In the genomic region with DNA sequence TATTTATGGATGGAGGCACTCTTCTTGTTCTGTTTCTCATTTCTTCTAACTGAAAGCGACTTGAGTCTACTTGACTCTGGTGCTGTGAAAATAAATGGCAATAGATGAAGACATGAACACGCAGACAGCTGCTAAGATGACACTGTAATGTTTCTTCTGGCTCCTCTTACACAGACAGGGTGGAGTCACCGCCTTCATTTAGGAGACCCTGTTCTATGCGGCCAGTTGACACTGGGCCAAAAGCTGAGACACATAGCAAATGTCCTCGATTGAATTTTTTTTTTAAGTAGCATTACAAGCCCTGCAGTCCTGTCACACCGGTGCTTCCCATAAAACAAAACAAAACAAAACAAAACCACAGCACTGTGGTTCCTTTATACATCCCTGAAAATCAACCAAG, we compare ENCODE assay signal across 20 mouse cellular contexts.
DNase-seq lines count a peak whose midpoint lies in the region; ATAC-seq and TF ChIP-seq lines count a peak whose summit lies in the region.
"Had no signal": no experiment of that assay in that cellular context is flagged by ENCODE, and none has a peak within 500 bp of the region (broad histone marks: within the 10 kb centered on the region; RNA-seq: fewer than 3 reads in every experiment).

No protein-coding gene starts in this region.

- no peak for TF ChIP-seq EP300 in heart, adult 2 months (IDR thresholded peaks at IDR 0.05; ENCODE audit: insufficient read depth, low read depth, low read length)

- intact Hi-C loops in heart, adult 2 months (cut with DNase I), result no loop called here

- TF ChIP-seq CTCF in heart, adult 2 months (IDR thresholded peaks at IDR 0.05), result no peak
- no peak for TF ChIP-seq CTCF in midbrain, postnatal 0 days (IDR thresholded peaks at IDR 0.05)

- H3K4me1 ChIP-seq in heart, adult 2 months (ENCODE audit: control insufficient read depth, insufficient read depth, low read length), result no peaks in the 10 kb centered on the region
- H3K4me1 ChIP-seq in heart, embryonic 12.5 days (replicated peaks), result no peaks in the 10 kb centered on the region
- H3K4me1 ChIP-seq in midbrain, postnatal 0 days (ENCODE audit: insufficient read depth, low read length), result no peaks in the 10 kb centered on the region
- H3K4me1 ChIP-seq in midbrain, embryonic 11.5 days (ENCODE audit: control insufficient read depth, insufficient read depth, low read length), result no peaks in the 10 kb centered on the region
- H3K4me1 ChIP-seq: embryonic facial prominence, embryonic 12.5 days; forebrain, embryonic 15.5 days; heart, embryonic 13.5 days; hindbrain, embryonic 15.5 days had no signal

- no peak overlapping the region for H3K4me3 ChIP-seq in heart, adult 2 months
- no peak overlapping the region for H3K4me3 ChIP-seq in heart, embryonic 12.5 days
- no peak overlapping the region for H3K4me3 ChIP-seq in midbrain, postnatal 0 days (ENCODE audit: low read depth, low read length)
- H3K4me3 ChIP-seq in midbrain, embryonic 11.5 days (ENCODE audit: low read depth, low read length), result no peak overlapping the region
- H3K4me3 ChIP-seq: embryonic facial prominence, embryonic 12.5 days; forebrain, embryonic 15.5 days; heart, embryonic 13.5 days; hindbrain, embryonic 15.5 days had no signal

- H3K27ac ChIP-seq in heart, adult 2 months, result peak overlapping the region; percentile 21
- H3K27ac ChIP-seq in heart, embryonic 12.5 days (ENCODE audit: poor library complexity, severe bottlenecking), result no peak overlapping the region
- H3K27ac ChIP-seq in midbrain, postnatal 0 days (ENCODE audit: low read depth, low read length), result no peak overlapping the region
- no peak overlapping the region for H3K27ac ChIP-seq in midbrain, embryonic 11.5 days (ENCODE audit: low read depth, low read length)
- H3K27ac ChIP-seq: embryonic facial prominence, embryonic 12.5 days; forebrain, embryonic 15.5 days; heart, embryonic 13.5 days; hindbrain, embryonic 15.5 days had no signal

- 62% methylated on average over 6 of the region's 6 CpGs for WGBS in heart, adult 2 months
- 78% methylated on average over 6 of the region's 6 CpGs for WGBS in heart, embryonic 12.5 days
- WGBS in midbrain, postnatal 0 days, result 81% methylated on average over 6 of the region's 6 CpGs
- WGBS in midbrain, embryonic 11.5 days, result 88% methylated on average over 6 of the region's 6 CpGs

- no peaks in the 10 kb centered on the region for H3K9me3 ChIP-seq in heart, embryonic 12.5 days (replicated peaks)
- H3K9me3 ChIP-seq in midbrain, postnatal 0 days (ENCODE audit: low read length), result no peaks in the 10 kb centered on the region
- no peaks in the 10 kb centered on the region for H3K9me3 ChIP-seq in midbrain, embryonic 11.5 days (ENCODE audit: control insufficient read depth, low read length)
- H3K9me3 ChIP-seq: embryonic facial prominence, embryonic 12.5 days; forebrain, embryonic 15.5 days; G1E; heart, embryonic 13.5 days; hindbrain, embryonic 15.5 days had no signal

- TF ChIP-seq POLR2A in heart, adult 2 months (IDR thresholded peaks at IDR 0.05; ENCODE audit: insufficient read depth, low read depth, low read length), result no peak

- no peak overlapping the region for H3K4me2 ChIP-seq in heart, embryonic 12.5 days
- no peak overlapping the region for H3K4me2 ChIP-seq in midbrain, postnatal 0 days (ENCODE audit: low read depth, low read length, poor library complexity, severe bottlenecking)
- no peak overlapping the region for H3K4me2 ChIP-seq in midbrain, embryonic 11.5 days
- H3K4me2 ChIP-seq: embryonic facial prominence, embryonic 12.5 days; forebrain, embryonic 15.5 days; heart, embryonic 13.5 days; hindbrain, embryonic 15.5 days had no signal

- H3K27me3 ChIP-seq in heart, adult 2 months (ENCODE audit: control insufficient read depth, insufficient read depth, low read length), result no peaks in the 10 kb centered on the region
- H3K27me3 ChIP-seq in heart, embryonic 12.5 days (replicated peaks), result no peaks in the 10 kb centered on the region
- H3K27me3 ChIP-seq in midbrain, postnatal 0 days (ENCODE audit: insufficient read depth, low read length), result no peaks in the 10 kb centered on the region
- H3K27me3 ChIP-seq in midbrain, embryonic 11.5 days (ENCODE audit: control insufficient read depth, insufficient read depth, low read length), result no peaks in the 10 kb centered on the region
- H3K27me3 ChIP-seq: embryonic facial prominence, embryonic 12.5 days; forebrain, embryonic 15.5 days; heart, embryonic 13.5 days; hindbrain, embryonic 15.5 days had no signal

- H3K79me2 ChIP-seq in heart, adult 2 months (replicated peaks; ENCODE audit: control insufficient read depth, insufficient read depth, low read length), result no peaks in the 10 kb centered on the region

- no peak for ATAC-seq in heart, embryonic 12.5 days (ENCODE audit: insufficient number of reproducible peaks, low FRiP score)
- ATAC-seq in midbrain, postnatal 0 days (ENCODE audit: low FRiP score), result no peak
- no peak for ATAC-seq in midbrain, embryonic 11.5 days (ENCODE audit: low FRiP score)
- ATAC-seq: CD4-positive, CD25-positive, alpha-beta regulatory T cell, adult 4 months; forebrain, embryonic 15.5 days; intestine, embryonic 16.5 days had no signal

- peak; percentile 15 for DNase-seq in gastrocnemius, adult 18-20 months (ENCODE audit: low spot score)
- DNase-seq in gastrocnemius, postnatal 4 days (ENCODE audit: low spot score in 2 of 2), result no peak
- DNase-seq in heart, adult 2 months, result peak in 1 of 2 experiments; percentile 44
- no peak for DNase-seq in midbrain, postnatal 0 days (ENCODE audit: low spot score)
- DNase-seq in midbrain, embryonic 11.5 days (ENCODE audit: low spot score, missing footprints), result no peak
- peak; percentile 22 for DNase-seq in skeletal muscle tissue, adult 2 months (ENCODE audit: low read depth, low spot score)
- DNase-seq in right cerebral cortex, postnatal 36 days (ENCODE audit: low spot score in 2 of 2), result no peak
- DNase-seq: adrenal gland, adult 8-10 months; B cell, adult 2 months; cerebellum, adult 11 months; cerebellum, adult 8-10 months; cerebellum, postnatal 14 days had no signal

- H3K36me3 ChIP-seq in heart, adult 2 months (ENCODE audit: control insufficient read depth, insufficient read depth, low read length), result no peaks in the 10 kb centered on the region
- no peaks in the 10 kb centered on the region for H3K36me3 ChIP-seq in heart, embryonic 12.5 days
- peaks cover 8% of the 10 kb centered on the region for H3K36me3 ChIP-seq in midbrain, postnatal 0 days (ENCODE audit: insufficient read depth, low read length)
- no peaks in the 10 kb centered on the region for H3K36me3 ChIP-seq in midbrain, embryonic 11.5 days (ENCODE audit: control insufficient read depth, insufficient read depth, low read length)
- H3K36me3 ChIP-seq: embryonic facial prominence, embryonic 12.5 days; forebrain, embryonic 15.5 days; G1E; heart, embryonic 13.5 days had no signal

- no peak overlapping the region for H3K9ac ChIP-seq in heart, adult 2 months (ENCODE audit: low read depth, low read length)
- H3K9ac ChIP-seq in heart, embryonic 12.5 days, result no peak overlapping the region
- 0 out of 2 replicates have a peak overlapping the region, but pooled peaks have one; percentile 19 for H3K9ac ChIP-seq in midbrain, postnatal 0 days (replicated peaks; ENCODE audit: low read length, poor library complexity, severe bottlenecking)
- no peak overlapping the region for H3K9ac ChIP-seq in midbrain, embryonic 11.5 days (ENCODE audit: low read length)
- H3K9ac ChIP-seq: embryonic facial prominence, embryonic 12.5 days; forebrain, embryonic 15.5 days; heart, embryonic 13.5 days; hindbrain, embryonic 15.5 days had no signal

Comparison
In these comparisons a context has a peak if more than half of its experiments do, and no peak if none do; other contexts are left out.
1. DNase-seq: peak in gastrocnemius, adult 18-20 months (single experiment) and skeletal muscle tissue, adult 2 months (single experiment); none in gastrocnemius, postnatal 4 days (0 of 2), midbrain, postnatal 0 days (single experiment), midbrain, embryonic 11.5 days (single experiment) and right cerebral cortex, postnatal 36 days (0 of 2).